Mouse (Mus musculus) induced T-regulatory cell, adult 2 months (primary cell): ENCODE data around the gene Pi4k2a.
"Not testable (repeated sequence)": the region's sequence is repeated elsewhere in the genome, so short reads cannot be mapped to it uniquely, and the experiment has no call there.

ENCODE experiments used
- DNase-seq: peaks from one replicate; pipeline ENCODE4 v3.0.0-alpha.2; 2012; ENCODE audit warnings: low read depth

The Pi4k2a gene

DNA sequence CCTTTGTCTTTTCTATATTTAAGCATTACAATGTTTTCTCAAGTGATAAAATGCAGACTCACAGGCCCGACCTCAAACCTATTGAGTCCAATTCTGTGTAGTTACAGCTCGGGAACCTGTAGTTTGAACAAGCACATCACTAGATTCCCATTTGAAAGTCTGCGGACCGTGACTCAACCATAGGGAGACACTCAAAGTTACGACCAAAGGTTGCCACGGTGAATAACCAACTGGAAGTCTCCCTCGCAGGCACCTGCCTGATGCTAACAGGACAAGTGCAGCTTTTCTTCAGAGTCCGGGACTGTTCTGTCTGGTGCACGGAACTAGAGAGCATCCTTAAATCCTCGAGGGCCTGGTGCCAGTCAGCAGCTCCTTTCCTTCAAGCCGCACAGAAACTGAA lies 9.8 kb upstream of the Pi4k2a start:
- DNase-seq: no peak

DNA sequence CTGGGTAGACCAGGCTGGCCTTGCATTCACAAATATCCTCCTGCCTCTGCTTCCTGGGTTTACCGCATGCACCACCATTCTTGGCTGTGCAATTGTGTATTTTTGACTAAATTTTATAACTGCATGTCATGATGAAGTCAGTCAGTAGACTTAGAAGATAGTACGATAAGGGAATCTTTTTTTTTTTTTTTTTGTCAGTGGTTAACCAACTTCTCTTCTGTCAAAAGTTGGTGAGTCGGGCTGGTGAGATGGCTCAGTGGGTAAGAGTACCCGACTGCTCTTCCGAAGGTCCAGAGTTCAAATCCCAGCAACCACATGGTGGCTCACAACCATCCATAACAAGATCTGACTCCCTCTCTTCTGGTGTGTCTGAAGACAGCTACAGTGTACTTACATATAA lies 8.7 kb upstream of the Pi4k2a start:
- not testable (repeated sequence) for DNase-seq

DNA sequence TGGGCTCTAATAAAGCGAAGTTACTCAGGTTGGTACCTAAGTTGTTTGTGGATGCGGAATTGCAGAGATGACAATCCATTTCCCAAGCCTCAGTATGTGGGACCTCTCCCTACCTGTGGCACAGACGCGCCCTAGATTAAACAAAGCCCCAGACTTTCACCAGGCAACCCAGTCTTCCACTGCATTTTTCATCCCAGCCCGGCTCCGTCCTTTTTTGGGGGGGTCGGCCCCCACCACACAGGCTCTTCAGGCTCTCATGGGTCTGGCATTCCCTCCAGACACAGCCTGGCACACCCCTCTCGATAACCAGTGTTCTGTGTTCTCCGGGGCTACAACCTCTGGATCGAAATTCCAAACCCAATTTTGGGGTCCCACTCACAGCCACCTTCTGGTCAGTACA lies 4.6 kb upstream of the Pi4k2a start:
- DNase-seq: no peak

DNA sequence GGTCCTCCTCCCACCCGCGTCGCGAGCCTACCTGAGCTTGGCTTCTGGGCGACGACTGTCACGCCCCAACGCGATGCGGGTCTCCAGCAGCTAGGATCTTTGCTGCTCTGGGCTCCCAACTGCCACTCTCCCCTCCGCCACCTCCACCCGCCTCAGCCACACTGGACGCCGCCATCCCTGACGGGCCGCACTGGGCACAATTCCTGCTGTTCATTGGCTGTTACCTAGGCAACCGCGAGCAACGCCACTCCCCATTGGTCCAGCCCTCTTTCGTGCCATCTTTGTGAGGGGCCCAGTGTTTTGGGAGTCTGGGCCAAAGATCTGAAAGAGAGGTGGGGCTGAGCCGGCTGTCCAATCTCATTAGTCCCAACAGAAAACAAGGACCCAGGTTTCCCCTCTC lies 4.1 kb upstream of the Pi4k2a start, which contains the start of gene Morn4:
Morn4 (minus strand) TSS at position 192 of the 400 bp plus-strand sequence.
- DNase-seq: peak; percentile 65

DNA sequence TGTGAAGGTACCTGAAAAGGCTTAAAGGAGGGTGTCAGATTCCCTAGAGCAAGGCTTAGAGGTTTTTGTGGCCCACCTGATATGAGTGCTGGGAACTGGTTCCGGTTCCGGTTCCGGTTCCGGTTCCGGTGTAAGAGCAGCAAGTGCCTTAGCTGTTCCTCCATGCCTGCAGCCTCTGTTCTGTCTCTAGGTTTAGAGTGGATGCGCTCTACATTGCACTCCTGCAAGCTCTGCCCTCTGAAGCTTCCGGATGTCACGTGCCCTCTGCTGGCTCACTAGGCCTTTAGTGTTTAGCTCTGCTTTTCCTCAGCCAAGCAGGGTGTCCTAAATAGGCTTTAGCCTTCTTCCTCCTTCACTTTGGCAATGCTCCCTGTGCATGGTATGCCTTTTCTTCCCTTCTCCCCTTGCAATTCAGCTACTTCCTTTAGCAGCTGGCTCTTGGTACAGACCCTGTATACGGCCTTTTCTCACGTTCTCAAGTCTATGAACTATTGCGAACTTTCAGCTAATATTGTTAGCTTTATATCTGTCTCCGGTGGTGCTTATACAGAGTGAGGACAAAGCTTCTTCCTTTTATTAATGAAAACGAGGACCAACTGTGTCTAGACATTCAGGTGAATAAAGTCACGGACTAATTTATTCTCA lies 1.0 kb upstream of the Pi4k2a start:
- DNase-seq: peak; percentile 85

DNA sequence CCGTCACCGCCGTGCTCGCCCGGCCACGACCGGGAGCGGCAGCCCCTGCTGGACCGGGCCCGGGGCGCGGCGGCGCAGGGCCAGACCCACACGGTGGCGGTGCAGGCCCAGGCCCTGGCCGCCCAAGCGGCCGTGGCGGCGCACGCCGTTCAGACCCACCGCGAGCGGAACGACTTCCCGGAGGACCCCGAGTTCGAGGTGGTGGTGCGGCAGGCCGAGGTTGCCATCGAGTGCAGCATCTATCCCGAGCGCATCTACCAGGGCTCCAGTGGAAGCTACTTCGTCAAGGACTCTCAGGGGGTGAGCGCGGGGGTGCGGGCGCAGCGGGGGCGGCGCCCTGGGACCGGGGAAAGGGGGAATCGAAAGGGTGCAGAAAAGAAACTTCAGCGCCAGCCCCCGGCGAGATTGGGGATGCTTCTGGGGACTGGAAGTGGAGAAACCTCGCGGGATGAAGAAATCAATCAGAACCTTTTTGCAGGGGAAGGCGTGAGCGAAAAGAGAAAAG lies 419 bp downstream of the Pi4k2a start:
- DNase-seq: peak; percentile 74

DNA sequence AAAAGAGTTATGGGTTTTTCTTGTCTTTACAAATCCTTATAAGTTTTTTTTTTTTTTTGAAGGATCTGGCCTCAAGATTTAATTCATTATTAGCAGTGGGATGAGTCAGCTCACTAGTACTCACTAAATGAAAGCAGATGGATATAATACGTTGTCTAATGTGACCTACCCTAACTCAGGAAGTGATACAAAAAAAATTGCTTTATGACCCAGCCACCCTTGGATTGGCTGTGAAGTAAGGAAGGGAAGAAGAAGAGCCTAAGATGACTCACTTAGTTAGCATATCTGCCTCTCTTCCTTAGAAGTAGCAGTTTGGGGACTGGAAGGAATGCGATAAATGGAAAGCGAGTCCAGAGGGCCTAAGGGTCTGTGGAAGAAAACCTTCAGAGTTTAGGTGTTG lies 9.1 kb downstream of the Pi4k2a start:
- no peak for DNase-seq

DNA sequence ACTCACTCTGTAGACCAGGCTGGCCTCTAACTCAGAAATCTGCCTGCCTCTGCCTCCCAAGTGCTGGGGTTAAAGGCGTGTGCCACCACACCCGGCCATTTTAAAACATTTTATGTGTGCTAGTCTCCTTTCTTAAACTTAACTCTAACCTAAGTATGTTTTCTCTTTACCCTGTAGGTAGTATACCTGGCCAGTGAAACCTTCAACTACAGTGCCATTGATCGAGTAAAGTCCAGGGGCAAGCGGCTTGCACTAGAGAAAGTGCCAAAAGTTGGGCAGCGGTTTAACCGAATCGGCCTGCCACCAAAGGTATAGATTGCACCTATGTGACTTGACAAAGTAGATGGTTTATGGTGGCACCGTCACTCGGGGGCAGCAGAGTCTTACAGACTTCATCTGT lies 14.4 kb downstream of the Pi4k2a start:
- DNase-seq: no peak

DNA sequence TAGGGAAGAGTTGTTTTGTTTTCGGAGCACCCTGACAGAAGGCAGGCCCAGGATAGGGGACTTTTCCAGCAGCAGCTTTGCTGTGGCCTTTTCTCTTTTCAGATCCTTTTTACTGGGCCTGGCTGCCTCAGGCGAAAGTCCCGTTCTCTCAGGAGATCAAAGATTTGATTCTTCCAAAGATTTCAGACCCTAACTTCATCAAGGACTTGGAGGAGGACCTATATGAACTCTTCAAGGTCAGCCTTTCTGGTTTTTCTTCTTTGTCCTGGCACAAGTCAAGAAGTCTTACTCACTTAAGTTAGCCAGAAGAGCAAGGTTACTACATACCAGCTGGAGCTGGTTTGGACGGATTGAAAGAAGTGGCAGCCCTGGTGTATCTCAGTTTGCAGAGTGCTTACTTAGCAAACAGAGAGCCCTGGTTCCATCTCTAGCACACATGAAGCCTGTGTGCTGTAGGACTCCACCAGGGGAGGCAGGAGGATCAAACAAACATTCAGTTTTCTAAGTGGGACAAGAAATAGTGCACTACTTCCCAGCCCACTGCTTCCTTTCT lies 25.6 kb downstream of the Pi4k2a start:
- DNase-seq: no peak

DNA sequence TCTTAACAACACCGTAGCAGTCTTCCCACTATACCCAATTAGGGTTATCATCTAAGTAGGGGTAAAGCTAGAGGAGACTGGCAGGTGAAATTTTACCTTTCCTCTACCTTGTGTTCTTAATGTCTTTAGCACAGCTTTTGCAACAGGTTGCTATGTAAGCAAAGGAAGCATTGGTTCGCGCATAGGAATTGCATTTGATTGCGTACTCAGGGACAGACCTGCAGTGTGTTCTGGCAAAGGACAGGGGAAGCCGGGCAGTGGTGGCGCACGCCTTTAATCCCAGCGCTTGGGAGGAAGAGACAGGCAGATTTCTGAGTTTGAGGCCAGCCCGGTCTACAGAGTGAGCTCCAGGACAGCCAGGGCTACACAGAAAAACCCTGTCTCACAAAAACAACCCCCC lies 27.9 kb downstream of the Pi4k2a start:
- no peak for DNase-seq

DNA sequence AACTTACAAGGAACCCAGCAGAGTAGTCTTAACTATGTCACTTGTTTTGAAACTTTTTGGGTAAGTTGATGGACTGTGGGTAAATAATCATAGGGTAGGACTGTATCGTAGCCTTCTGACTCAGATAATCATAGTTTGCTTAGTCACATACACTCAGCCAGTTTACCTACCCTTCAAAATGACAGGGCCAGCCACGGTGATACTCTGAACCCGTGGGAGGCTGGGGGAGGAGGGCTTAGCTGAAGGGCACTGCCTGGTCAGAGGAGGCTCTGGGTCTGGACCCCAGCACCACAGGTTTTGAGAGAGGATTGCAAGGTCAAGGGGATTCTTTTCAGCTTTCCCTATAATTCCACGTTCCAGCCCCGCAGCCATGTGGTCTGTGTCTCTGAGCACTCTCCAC lies 28.3 kb downstream of the Pi4k2a start:
- DNase-seq: no peak

DNA sequence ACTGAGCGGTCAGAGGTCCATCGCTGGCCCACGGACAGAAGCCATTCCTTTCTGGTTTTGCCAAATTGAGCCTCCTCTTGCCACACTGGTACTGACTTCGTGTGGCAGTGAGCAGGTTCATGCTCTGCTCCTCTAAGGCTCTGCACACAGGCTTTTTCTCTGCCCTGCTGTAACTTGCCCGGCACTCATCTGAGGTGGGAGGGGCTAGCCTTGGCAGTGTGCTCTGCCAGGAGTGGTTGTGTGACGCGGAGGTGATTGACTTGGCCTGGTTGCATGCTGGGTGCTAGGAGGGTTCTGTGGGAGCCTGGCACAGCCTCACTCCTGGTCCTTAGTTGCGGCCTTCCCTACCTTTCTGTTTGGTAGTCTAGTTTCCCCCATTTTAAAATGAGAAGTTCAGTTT lies 30.2 kb downstream of the Pi4k2a start:
- DNase-seq: no peak

DNA sequence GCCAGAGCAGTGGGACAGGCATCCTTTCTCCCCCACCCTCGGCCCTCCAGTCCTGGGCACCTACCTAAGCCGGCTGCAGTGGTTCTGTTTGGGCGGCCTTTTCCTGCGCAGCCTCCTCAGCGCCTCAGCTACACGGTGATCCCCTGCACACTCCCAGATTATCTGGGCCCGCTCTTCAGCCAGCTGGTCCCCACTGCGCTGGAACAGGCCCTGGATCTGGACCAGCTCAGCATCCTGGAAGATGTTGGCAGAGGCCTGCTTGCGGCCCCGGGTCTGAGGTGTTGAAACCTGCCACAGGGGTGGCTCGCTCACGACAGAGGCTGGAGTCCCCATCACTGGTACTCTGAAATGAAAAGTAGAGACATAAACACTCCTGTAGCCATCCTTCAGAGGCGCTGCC lies 34.4 kb downstream of the Pi4k2a start:
- DNase-seq: no peak

DNA sequence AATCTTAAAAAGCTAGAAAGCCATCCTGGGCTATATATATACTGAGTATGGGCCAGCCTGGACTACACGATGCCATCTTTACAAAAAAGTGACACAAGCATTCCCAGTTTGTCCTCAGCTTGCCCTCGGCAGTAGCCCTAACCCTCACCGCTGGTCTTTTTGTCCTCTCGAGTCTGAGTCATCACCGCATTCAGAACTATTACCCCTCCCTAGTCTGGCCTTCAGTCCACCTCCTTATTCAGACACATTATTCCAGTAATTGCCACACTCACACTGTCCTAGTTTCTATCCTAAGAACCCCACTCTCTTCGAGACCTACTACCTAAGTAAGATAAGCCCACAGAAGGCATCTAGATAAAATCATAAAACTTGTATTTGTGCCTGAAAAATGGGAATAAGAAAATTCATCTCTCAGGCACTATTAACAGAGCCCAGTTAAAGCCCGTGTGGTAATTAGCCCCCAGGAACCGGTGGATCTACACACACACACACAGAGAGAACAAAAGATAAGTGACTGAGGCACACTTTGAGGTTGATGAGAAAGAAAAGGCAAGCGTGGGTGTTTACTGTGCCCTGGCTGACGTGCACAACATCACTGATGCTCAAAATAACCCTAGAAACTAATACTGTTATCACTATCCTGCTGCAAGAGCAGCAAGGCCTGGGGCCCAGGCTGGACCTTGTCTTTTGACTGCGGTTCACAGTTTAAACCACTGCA lies 35.4 kb downstream of the Pi4k2a start:
- no peak for DNase-seq

DNA sequence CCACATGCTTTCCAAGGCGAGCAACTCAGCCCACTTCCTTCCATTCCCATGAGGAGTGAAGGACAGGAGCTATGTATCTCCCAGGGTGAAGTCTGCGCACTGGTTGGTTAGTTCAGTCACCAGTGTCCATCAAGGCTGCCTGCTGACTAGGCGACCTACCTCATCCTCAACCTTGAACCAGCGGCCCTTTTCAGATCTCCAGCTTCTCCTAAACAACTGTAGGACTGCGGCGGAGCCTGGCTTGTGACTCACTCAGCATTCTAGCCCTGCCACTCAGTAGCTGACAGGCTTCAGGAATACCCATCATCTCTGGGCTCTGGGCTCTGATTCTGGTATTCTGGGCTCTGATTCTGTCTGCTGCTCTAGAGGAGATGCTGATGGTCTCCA lies 35.9 kb downstream of the Pi4k2a start:
- no peak for DNase-seq

DNA sequence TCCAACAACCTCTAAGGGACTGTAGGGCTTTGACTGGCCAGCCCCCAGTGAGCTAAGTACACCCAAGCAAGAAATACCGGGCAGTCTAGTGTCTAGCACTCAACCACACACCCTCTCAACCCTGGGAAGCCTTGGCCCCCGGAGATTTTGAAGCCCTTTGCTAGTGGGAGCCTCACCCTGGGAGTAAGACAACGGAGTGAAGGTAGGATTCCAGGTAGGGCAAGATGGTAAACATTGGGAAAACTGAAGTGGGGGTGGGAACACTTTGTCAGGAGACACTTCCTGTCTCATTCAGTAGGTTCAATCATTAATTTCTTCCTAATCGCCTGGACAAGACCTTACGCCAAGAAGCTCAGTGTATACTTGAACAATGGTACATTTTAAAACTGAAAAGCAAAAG lies 36.8 kb downstream of the Pi4k2a start:
- DNase-seq: no peak

DNA sequence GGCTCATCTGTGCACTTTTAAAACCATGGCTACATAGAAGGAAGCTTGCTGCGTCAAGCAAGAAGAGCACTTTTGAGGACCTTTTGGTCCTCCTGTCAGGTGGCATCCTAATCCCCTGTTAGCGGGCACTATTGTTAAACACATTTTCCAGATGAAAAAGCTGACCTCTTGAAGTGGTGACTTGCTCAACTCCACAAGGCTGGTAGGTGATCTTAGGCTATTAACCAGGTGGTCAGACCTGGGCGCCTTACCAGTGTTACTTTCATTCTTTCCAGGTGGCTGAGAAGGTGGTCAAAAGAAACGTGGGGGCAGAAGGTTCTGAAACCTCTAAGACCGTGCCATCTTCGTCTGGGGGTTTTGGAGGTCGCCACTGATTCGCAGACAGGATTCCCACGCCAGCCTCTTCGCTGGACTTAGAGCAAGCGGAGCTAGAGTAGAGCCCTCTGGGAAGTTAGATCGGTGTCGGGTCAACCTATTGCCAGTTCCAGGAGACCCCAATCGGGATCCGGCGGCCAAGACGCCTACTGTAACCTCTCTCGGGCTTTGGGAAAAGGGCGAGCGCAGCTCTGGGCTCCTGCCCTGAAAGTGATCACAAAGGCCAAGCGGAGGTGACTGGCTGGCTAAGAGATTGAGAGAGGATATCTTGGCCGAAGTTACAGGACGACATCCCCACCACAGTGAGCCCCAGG lies 37.9 kb downstream of the Pi4k2a start:
- DNase-seq: peak; percentile 37

DNA sequence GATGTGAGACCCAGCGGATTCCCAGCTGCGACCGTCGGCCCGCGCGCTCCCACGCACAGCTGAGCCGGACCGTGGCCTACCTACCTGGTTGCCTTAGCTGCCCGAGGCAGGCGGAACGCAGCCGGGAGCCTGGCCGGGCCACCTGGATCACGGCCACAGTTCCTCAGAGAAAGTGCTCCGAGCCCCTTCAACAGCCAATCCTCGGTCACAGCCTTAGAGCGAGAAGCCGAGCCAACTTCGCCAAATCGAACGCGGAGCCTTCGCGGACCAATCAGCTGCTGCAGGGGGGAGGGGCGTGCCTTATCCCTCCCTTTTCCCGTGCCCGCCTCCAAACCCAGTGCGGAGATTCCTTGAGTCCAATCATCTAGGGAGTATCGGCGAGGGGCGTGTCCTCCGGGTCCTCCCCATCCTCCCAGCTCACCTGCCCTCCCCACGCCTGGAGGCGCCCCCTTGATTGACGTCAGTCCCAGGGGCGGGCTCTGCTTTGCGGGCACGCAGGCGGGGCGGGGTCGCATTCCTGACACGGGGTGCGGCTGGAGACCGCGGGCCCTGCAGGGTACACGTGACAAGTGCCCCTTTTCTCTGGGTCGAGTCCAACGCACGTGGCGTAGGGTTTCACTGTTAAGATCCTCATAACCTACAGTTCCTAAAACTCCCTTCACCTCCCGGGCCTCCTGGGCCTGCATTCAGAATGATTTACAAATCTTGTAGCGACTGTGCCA lies 38.7 kb downstream of the Pi4k2a start, which contains the start of gene Avpi1:
Avpi1 (minus strand) TSS at position 273 of the 722 bp plus-strand sequence.
- DNase-seq: peak; percentile 95

DNA sequence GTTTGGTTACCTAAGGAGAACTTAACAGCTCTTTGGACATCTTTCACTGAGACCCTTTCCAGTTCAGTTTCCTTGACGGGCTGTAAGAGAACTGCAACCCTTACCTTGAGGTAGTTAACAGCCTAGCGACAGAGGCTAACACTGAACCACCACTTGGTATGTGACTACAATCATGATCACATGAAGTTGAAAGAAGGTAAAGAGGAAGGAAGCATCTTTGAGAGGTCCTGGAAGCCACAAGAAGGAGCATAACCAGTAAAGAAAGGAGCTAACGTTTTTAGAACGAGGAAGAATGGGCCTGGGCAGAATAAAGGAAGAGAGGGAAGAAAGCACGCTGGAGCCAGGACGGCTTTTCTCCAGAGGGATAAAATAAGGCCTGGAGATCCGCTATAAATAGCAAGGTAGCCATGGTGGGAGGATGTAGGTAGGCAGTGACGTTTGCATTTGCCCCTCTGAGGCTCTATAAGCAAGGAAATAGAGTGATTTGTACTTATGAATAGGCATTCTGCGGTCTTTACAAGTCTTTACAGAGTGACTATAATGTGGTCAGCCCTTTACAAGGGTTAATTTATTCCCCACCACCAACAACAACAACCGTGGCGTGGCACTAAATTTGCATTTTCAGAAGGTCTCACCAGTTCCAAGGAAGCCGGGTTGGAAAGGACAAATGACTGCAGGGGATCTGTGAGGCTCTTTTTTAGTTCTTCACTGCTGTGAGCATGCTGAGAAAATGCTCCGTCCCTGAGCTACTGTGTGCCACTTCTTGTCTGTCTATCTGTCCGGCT lies 39.4 kb downstream of the Pi4k2a start:
- DNase-seq: no peak

DNA sequence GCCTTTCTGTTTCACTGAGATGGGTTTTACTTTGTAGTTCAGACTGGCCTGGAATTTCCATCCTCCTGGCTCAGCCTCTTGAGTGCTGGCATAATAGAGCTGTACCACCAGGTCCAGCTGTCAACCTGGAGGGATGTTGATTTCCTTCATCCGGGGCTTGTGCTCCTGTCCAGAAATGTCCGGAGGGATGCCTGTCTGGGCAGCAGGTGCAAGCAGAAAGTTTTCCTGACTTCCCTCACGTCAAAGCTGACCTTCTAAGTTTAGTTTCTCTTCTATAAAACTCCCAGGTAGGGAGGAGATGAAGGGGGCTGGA lies 40.0 kb downstream of the Pi4k2a start:
- no peak for DNase-seq

DNA sequence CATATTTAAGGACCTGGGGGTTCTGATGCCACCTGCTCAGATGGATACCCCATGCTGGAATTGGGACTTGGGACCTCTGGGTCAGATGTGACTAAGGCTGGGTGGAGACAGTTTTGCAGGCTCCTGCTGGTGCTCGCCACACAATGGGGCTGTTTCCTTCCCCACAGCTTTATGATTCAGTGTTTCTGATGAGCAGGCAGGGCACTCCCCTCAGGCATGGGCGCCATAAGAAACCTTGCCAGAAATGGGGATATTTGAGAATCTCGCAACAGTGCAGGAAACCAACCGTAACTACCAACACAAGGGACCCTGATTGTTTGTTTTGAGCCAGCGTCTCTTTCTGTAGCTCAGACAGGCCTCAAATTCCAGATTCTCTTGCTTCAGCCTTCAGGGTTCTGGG lies 40.8 kb downstream of the Pi4k2a start:
- no peak for DNase-seq
